Mouse (Mus musculus) cerebellum, adult 9-11 months (tissue): ENCODE measurements around the gene Pdpk1.

Source experiments
- DNase-seq: peaks from one replicate; pipeline ENCODE4 v3.0.0; 2022

Pdpk1 gene

DNA sequence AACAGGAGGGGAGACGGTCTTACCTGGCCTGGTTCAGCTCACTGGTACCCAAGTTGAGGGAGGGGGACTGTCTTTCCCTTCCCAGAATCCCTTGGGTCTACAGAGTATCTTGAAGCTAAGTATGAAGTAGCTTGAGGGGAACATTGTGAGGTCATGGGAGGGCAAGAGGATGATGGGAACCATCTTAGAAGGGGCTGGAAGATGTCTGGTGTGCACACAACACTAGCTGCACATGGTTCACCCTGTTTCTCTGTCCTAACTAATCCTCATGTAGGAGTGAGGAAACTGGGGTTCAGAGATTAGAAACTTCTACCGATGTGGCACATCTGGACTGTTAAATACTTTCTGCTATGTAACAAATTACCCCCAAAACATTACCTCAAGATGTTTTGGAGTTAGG, at the start of gene Pdpk1:
Gene Pdpk1 (minus strand): TSS at position 101 of the 400 bp plus-strand sequence.
- DNase-seq: no peak

DNA sequence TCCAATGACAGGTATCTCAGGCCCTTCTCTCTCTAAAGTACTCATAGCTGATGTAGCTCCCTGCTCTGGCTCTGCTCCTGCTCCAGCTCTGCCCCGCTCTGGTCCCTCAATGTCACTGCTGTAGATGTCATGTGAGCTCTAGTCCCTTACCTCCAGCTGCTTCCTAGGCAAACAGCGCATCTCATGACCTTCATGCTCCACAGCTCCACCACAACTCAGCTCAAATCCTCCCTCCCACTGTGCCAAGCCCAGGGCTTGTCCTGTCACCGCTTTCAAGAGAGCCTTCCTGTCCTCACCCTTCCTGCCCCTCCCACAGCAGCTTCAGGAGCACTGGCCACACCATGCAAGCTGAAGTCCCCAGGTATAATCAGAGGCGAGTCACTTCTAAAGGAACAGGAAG, 49.0 kb upstream of the Pdpk1 start:
- peak; percentile 60 for DNase-seq

DNA sequence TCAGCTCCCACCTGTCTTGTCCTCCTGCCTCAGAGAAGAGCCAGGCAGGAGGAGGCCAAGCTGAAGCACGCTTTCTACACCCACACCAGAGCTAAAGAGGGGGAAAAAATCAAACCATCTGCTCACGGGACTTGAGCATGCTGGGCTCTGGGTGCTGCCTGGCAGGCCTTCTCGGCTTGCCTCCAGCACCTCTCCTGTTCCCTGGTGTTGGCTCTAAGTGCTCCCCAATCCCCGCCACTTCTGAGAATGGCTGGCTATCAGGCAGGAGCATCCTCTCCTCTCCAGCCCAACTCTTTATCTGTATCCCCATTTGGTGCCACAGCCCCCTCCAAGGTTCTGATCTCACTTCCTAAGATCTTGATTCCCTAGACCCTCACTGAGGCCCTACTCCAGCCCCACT, 48.5 kb upstream of the Pdpk1 start:
- peak; percentile 77 for DNase-seq

DNA sequence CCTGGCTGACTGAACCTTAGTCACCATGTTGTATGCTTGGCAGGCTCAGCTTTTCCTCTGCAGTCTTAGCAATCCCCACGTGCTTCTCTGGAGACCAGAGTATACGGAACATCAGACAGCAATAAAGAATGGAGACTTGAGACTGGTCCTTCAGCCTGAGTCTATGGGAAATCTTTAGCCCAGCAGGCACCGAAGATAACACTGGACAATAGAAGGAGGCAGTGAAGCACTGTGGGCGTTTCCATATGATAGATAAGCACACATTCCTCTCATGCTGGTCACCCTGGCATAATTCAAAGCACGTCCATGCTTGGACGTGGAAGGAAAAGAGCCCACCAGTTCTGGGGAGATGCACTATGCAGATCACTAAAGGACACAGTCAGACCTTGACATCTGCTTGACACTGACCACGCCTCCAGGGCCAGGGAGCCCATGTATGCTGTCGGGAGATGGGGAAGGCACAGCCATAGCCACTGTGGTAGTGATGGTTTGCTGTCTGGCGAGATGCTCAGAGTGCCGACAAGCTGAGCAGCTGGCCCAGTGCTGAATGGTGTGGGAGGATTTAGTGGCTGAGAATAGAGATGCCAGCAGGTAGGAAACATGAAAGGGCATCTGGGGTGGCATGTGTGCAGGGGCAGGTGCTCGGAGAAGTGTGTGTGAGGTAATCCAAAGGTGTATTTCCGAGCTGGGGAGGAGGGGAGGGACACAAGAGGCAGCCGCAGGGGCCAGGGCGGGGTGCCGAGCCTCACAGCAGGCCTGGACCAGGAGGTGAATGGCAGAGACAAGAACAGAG, 46.5 kb upstream of the Pdpk1 start:
- peak; percentile 64 for DNase-seq

DNA sequence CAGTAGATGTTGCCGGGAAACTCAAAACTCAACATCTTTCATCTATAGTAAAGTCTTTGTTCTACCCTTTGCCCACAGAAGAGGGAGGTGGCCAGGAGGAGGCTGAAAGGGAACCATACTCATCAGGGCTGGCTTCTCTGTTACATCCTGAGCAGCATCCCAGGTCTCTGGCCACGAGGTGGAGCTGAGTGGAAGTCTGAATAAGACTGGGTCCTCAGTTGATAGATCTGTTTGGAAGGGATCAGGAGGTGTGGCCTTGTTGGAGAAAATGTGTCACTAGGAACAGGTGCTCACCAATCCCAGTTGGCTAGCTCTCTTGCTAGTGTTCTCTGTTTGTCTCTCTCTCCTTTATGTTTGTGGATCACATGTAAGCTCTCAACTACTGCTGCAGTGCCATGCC, 44.6 kb upstream of the Pdpk1 start:
- no peak for DNase-seq

DNA sequence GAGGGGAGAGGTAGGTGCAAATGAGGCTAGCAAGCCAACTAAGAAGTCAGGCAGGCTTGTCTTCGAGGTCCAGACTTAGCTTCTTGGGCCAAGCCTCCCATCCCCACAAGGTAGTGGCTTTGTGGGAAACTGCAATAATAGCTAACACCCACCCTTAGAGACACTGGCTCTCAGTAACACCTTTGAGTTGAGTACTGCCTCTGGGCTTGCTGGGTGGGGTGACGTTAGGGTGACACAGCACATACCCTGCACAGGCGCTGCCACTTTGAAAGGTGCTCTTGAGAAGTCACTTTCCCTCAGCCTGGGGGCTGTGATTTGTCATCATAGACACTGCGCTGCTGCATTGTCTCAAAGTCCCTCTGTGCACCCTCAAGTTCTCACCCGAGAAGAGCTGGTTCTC, 43.0 kb upstream of the Pdpk1 start:
- no peak for DNase-seq

DNA sequence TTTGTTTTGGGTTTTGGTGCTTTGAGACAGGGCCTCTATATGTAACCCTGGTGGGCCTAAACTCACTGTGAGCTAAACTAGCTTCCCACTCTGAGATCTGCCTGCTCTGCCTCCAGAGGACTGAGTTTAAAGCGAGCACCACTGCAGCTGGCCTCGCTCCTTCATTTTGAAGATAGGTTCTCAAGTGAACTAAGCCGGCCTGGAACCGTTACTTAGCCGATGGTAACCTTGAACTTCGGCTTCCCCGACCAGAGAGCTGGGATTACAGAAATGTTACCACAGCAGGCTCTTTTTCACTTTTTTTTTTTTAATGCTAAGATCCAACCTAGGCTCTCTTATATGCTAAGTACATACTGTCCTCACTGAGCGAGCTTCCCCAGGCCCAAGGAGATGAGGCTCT, 42.5 kb upstream of the Pdpk1 start:
- no peak for DNase-seq

DNA sequence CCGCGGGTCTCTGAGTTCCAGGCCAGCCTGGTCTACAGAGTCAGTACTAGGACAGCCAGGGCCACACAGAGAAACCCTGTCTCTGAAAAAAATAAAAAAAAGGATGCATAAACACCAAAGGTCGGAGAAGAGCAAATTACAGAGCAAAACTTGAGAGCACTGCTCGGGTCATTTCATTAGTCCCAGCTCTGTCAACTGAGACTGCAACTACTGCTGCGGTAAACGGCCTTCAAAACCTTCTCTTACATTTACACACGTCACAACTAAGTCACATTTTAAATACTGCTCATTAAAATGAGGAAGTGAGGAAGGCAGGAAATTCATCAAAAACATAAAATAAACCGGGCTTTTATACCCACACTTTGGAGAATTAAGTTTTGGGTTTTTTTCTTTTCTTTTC, 42.1 kb upstream of the Pdpk1 start:
- DNase-seq: no peak

DNA sequence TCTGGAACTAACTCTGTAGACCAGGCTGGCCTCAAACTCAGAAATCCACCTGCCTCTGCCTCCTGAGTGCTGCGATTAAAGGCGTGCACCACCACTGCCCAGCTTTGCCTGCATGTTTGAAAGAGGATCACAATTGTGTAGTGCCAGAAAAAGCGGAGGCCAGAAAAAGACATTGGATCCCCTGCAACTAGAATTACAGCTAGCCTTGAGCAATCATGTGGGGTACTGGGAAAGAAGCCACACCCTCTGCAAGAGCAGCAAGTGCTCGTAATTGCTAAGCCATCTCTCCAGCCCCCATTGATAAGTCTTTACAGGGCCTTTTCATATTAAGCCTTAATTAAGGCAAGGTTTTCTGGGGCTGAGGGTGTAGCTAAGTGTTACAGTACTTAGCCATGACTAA, 40.8 kb upstream of the Pdpk1 start:
- DNase-seq: no peak

DNA sequence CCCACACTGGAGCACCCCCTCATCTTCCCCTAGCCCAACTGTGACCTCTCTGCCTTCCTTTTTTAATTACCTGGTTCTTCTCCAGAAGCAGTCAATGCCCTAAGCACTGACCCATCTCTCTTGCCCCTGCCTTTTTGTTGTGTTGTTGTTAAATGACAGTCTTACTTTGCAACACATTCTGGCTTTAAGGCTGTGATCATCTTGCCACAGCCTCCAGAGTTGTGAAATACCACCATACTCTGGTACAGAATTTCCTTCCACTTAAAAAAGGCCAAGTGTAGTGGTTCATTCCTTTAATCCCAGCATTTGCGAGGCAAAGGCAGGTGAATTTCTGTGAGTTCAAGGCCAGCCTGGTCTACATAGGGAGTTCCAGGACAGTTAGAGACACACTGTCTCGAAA, 40.2 kb upstream of the Pdpk1 start:
- DNase-seq: no peak

DNA sequence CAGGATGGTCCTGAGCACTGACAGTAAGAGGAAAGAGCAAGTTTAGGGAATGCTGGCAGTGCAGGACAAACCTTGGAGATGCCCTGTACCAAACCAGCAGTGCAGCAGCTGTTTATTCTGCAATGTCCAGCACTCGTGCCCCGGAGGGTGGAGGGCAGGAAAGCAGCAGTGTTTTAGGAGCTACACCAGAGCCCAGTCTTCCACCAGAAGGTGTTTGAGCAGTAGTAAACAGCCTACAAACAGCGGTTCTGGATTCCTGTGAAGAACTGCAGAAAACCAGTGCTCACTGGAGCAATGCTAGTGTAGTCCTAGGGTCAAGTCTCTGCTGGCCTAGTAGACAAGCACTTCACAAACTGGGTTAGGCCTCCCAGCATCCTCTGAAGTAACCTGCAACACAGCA, 23.5 kb upstream of the Pdpk1 start:
- DNase-seq: no peak

DNA sequence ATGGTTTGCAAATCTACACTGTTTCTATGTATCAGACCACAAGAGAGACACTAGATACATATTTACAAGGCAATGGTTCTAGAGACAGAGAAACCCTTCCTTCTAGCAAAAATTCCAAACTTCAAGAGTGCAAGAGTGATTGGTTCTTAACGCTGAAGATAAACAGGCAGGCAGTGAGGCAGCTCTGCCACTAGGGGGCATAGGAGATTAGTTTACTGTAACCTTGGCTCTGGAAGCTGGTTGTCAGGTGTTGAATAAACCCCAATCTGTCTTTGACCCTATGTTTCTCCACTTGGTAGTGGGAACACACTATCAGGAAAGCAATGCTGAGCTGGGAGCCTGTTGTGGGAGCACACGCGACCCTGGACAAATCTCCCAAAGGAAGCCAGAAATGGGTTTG, 22.7 kb upstream of the Pdpk1 start:
- peak; percentile 73 for DNase-seq

DNA sequence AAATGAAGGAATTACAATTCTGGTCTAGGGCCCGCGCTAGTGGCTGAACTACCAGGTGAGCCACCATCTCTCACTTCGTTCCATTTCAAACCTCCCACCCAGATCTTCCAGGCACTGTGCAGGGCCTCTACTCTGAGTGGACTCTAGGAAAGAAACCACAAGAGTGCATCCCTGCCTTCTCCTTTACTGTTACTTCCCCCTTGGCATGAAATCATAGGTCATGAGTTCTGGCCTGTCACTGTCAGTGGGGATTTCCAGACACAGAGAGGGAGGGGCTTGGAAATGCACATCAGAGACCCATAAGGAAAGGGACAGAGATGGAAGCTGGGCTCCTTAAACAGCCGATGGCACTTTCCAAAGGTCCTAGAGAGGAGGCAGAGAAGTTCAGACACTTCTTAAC, 21.0 kb upstream of the Pdpk1 start:
- no peak for DNase-seq

DNA sequence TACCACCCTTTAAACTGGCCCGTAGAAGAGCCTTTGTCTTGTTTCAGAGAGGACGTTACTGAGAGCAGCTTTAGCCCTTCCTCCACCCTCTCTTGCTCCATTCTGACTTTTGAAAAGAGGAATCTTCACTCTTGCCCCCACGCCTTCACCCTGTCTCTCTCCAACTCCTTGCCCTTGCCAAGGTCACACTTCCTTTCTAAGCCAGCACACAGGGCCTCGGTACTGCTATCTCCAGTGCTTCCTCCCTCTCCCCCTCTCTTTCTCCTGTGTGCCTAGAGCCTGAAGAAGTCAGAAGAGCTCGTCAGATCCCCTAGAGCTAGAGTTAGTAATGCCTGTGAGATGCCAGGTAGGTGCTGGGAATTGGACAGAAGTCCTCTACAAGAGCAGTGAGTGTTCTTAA, 20.0 kb upstream of the Pdpk1 start:
- DNase-seq: no peak

DNA sequence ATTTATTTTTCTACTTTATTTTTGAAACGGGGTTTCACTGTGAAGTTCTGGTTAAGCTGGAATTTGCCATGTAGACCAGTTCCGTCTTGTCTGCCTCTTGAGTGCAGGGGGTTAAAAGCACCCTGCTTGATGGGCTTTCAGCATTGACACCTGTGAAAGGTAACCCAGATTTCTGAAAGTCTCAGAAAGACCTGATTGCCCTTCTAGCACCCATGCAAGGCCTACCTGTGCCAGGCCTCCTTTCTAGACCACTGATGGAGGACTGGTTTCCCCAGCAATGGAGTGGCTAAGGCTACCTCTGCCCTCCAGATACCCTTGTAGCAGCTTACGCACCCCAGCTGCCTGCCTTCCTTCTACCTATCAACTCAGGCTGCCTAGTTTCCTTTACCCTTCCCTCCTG, 19.4 kb upstream of the Pdpk1 start:
- DNase-seq: no peak

DNA sequence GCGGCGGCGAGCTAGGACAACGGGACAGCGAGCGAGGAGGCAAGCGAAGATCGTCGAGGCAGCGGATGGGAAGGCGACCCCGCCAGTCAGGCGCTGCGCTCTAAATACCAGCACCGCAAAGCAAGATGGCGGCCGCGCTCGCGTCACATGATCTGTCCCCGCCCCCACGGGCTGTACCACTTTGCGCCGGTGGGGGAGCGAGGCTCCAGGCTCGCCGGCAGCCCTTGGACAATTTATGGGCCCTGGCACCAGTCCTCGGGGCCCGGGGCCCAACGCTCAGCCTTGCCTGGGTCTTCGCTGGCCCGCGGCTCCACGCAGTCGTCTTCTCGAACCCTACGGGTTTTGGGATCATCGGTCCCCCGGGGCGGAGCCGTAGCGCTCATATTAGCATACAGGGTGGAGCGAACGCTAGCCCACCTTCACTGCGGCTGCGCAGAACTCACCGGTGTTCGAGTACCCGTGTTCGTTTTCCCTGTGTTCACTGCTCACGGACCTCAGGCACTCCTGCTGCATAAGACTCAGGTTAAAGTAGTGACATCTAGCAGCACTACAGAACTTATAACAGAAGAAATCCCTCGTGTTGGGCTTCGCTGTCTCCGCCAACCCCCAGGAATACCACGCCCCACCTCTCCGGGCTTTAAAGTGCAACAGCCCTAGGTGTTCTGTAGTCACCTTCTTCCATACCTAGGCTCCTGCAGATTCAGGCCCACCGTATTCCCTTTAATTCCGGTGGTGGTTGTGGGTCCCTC, 18.8 kb upstream of the Pdpk1 start, which contains the start of gene Atp6v0c:
Gene Atp6v0c (minus strand): TSS at position 386 of the 749 bp plus-strand sequence.
- DNase-seq: peak; percentile 97

DNA sequence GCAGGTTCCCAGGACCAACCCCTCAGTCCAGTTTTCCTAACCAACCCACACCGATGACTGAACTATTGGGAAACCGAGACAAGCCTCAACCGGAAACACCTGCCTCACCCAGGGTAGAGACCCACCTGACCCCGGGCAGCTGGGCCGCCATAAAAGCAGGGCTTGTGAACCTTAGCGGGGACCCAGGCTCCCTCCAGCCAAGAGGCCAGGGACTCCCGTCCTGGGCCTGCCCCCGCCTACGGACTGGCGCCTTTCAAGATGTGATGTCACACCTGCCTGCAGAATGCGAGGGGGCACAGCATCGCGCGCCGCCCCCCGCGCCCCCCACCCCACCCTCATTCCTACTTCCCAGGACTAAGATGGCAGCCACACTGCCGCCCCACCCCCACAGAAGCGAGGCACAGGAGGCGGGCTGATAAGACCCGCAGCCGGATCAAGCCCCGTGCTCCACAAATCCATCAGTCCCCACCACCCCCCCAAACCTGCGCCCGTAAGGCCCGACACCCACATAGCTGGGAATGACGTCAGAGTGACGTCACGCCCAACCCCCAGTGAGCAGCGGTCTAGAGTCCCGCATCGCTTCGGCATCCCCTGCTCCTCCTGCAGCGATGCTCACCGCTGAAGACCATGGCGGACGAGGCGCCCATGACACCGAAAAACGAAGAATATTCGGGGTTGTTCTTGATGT, 18.0 kb upstream of the Pdpk1 start:
- DNase-seq: peak; percentile 85

DNA sequence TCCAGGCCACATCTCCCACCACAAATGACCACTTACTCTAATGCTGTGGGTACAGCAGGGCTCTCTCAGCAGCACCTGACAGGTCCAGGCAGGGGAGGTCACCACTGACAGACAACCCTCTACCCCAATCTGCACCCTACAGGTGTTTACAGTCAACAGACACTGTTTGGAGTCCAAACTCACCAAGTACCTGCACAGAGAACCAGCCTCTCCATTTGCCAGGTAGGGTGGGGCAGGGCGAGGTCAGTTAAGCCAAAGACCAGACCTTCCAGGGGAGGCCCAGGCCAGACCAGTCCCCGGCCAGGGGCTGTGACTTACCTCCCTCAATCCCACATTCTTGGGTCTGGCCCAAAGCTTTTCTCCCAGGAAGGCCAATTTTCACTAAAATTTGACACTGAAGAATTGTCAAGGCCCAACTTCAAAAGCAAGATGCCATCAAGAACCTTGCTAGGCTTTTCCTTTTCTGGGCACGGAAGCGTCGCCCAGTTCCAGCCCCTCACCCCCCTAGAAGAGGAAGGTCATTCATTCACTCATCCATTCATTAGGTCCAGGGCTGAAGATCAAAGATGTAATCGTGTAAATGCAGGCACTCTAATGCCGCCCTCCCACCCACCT, 17.3 kb upstream of the Pdpk1 start:
- peak; percentile 56 for DNase-seq

DNA sequence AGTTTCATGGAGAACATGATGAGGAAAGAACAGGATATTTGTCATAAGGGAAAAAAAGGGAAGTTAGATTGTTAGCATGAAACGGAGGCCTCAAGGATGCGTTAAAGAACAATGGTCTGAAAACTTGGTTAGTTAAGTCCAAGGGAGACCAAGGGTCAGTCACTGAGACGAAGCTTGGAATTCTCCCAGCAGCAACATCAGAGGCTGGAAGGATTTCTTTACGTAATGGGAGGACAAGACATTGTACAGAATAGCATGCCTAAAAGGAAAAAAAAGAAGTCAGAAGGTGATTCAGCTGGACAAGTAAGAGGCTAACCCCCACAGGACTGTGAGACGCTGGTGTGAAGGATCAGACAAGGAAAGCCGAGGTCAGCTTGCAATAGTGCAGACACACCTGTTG, 16.4 kb upstream of the Pdpk1 start:
- DNase-seq: no peak

DNA sequence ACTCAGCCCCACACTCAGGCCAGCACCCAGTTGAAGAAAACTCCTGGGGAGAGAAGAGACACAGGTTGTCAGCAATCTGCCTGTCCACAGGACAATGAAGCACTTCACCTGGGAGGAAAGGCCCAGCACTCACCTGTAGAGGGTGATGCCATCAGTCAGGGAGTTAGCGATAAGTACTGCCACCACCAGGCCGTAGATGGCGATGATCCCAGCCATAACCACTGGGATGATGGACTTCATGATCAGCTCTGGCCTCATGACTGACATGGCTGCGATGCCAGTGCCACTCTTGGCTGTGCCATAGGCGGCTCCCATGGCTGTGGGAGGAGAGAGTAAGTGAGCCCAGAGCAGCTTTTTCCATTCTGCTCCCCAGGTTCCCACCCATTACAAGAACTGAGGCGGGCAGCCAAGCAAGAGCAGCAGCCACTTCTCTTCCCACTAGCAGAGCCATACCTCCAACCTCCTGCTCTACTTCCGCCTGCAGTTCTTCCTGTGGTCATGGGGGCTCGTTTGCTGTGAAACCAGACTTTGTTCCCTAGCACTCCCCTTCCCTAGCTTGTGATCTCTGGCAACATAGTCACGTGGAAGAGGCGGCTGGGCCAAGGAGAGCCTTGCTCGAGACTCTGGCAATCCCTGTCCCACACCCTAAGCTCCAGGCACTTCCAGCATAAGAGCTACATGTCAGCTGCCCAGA, 14.0 kb upstream of the Pdpk1 start:
- DNase-seq: no peak

DNA sequence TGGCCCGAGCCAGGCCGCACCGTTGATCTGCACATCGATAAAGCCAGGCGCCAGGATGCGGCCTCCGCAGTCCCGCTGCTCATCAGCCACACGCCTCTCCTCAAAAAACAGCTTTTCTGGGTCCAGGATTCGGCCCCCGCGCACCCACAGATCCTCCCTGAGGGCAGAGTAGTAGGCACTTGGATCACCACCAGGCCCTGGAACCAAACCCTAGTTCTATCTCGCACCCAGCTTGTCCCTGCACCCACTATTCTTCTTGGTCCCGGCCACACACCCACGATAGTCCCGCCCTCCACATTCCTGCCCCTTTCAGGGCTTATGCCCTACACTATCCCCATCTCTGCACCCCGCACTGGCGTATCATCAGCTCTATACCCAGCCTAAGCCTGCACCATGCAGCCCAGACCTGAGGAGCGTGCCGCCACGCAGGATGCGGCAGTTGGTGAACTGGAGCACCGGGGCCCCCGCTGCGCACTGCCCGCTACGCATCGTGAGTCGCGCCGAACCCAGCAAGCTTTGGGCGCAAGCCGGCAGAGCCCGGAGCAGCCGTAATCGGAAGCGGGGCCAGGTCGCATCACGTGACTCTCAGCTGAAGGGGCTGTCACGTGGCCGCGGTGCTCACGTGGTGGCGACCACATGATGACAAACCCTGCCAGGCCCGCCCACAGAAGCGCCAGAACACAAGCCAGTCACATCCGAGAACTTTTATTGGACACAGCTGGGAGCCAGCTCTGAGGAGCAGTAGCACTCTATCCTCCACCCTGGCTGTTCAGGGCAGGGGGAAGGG, 12.6 kb upstream of the Pdpk1 start, which contains the start of gene Amdhd2:
Gene Amdhd2 (minus strand): TSS at position 591 of the 787 bp plus-strand sequence.
- DNase-seq: peak; percentile 94
